Mouse (Mus musculus) hindbrain, embryonic 10.5 days (tissue): Measurements from ENCODE around the gene Mgll. TPM values are rescaled to one million over a fixed set of nuclear protein-coding genes. Genes with fewer than 3 reads are reported as not detected.

Experiments used
- DNase-seq: peaks from one replicate; pipeline ENCODE4 v3.0.0-alpha.2; 2017; ENCODE audit warnings: low spot score
- H3K27ac ChIP-seq: fragments of 300-500 bp; sonication (generic); 2 replicates; pipeline ENCODE4 v1.5.1; 2016; ENCODE audit warnings: mild to moderate bottlenecking, moderate library complexity
- H3K27me3 ChIP-seq: fragments of 300-500 bp; sonication (generic); 2 replicates; pipeline ENCODE4 v1.6.1; 2016; ENCODE audit warnings: mild to moderate bottlenecking; ENCODE audit not compliant: poor library complexity, insufficient read depth, severe bottlenecking
- H3K36me3 ChIP-seq: fragments of 300-500 bp; sonication (generic); 2 replicates; pipeline ENCODE4 v1.6.1; 2016; ENCODE audit warnings: mild to moderate bottlenecking, moderate library complexity
- H3K4me1 ChIP-seq: fragments of 300-500 bp; sonication (generic); replicated peaks from 2 replicates; pipeline ENCODE4 v1.6.1; 2016; ENCODE audit warnings: mild to moderate bottlenecking
- H3K4me3 ChIP-seq: fragments of 300-500 bp; sonication (generic); 2 replicates; pipeline ENCODE4 v1.5.1; 2016; ENCODE audit warnings: mild to moderate bottlenecking, moderate library complexity
- H3K9me3 ChIP-seq: fragments of 300-500 bp; sonication (generic); 2 replicates; pipeline ENCODE4 v1.6.1; 2016; ENCODE audit warnings: mild to moderate bottlenecking, moderate library complexity
- WGBS: fragments of 180-500 bp; shearing (Covaris S2); methylation state at CpG from one replicate; pipeline ENCODE4 v1.1.7; 2016; 5-methylcytosine and 5-hydroxymethylcytosine counted together
- polyA plus RNA-seq: library from polyadenylated mRNA; unstranded; fragments of >200 nt; fragmentation: Nextera tagmentation; extraction: Ambion mirVana; gene quantifications from 2 replicates; pipeline ENCODE4 v1.2.1, GENCODE M21; 2016

The Mgll gene
- polyA plus RNA-seq, 1 experiment from 2014 or later = 4.3 TPM

DNA sequence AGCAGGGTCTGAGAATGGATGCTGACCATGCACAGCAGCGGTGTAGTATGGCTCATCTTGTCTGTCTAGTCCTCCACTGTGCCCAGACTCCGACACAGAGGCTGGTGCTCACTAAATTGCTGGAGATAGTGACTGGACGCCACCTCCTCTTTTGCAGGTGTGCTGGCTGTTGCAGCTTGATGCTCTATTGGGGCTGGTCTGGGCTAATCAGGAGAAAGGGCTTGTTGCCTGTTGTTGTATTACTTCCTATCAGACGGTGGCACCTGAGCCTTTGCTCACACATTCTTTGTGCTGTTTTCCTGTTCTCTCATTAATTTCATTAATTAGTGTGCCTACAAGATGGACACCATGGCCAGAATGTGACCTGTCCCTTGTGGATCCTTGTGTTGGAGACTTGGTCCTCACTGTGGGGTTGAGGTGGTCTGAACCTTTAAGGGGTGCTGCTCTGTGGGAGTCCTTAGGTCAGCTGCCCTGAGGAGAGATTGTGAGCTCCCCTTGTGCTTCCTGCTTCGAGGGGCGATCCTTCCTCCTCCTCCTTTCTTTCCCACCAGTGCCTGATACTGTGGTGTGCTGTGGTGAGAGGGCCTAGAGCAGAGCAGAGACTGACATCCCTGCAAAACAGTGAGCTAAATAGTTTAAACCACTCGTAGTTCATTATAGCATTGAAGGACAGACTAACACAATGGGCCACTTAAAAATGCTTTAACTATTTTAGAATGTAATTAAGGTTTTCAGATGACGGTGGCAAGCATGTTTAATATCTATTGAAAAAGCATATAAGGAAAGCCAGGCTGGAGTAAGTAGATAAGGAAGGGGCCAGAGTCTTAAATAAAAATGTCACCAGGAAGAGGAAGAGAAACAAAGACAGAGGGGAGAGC, 15.6 kb upstream of the Mgll start:
- Histone ChIP-seq H3K4me1 (no peaks in the 10 kb centered on the region), H3K4me3 (no peak overlapping the region), H3K27me3 (no peaks in the 10 kb centered on the region; the same call in 1 of the 2 replicates), H3K36me3 (no peaks in the 10 kb centered on the region), H3K27ac (no peak overlapping the region), H3K9me3 (no peaks in the 10 kb centered on the region)
- no peak for DNase-seq
- 81% methylated on average over 8 of the region's 8 CpGs for WGBS

DNA sequence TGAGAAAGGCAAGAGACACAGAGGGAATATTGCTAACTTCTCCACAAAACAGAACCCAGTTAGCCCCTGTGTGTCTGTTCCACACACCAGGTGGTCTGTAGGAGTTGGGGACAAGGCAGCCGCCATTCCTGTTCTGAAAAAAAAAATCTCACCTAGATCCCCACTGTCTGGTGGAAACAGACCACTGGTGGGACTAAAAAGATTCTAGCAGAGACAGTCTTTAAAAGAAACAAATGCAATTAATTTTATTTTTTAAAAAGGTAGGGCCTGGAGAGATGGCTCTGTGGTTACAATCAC, 15.0 kb upstream of the Mgll start:
- Histone ChIP-seq H3K27ac (no peak overlapping the region), H3K4me1 (no peaks in the 10 kb centered on the region), H3K27me3 (no peaks in the 10 kb centered on the region; the same call in 1 of the 2 replicates), H3K9me3 (no peaks in the 10 kb centered on the region), H3K4me3 (no peak overlapping the region), H3K36me3 (no peaks in the 10 kb centered on the region)
- DNase-seq = no peak
- WGBS = 86% methylated on average over 1 of the region's 1 CpGs

DNA sequence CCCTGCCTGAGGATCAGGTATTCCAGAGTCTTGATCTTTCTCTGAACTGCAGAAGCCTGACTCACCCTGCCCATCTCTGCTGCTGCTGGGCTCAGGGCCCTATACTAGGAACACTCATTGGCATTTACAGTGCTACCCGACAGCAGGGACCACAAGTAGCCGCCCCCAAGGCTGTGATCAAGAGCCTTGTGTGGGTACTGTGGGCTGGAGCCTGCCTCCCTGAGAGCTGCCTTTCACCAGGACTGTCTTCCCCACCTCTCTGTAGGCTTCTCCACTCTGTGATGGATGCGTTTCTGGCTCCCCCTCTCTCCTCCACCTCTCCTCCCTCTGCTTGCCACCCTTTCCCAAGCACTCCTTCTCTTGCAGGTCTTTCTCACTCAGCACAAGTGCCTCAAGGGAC, 12.9 kb upstream of the Mgll start:
- DNase-seq = no peak
- no peak overlapping the region for H3K4me3 ChIP-seq
- no peaks in the 10 kb centered on the region for H3K36me3 ChIP-seq
- 85% methylated on average over 3 of the region's 3 CpGs for WGBS
- H3K4me1 ChIP-seq = peaks cover 16% of the 10 kb centered on the region
- H3K27me3 ChIP-seq = no peaks in the 10 kb centered on the region; the same call in 1 of the 2 replicates
- no peak overlapping the region for H3K27ac ChIP-seq
- no peaks in the 10 kb centered on the region for H3K9me3 ChIP-seq

DNA sequence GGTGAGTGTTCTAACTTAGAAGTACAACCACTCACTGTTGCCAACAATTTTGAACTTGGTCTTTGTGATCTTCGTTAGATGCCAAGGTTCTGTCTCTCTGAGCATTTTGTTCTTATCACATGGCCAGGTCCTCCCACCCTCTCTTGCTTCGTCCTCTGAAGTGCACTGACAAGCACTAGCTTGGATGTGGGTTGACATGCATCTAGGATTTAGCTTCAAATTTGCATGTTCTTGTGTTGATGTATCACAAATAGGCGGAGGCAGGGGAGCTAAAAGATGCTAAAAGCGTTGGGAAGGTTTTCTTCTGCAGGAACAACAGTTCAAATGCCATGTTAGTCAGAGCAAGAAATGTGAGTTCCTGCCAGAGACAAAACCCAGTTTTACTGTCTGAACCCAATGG, 12.1 kb upstream of the Mgll start:
- Histone ChIP-seq H3K27me3 (no peaks in the 10 kb centered on the region; the same call in 1 of the 2 replicates), H3K4me1 (peaks cover 23% of the 10 kb centered on the region), H3K9me3 (no peaks in the 10 kb centered on the region), H3K4me3 (no peak overlapping the region), H3K27ac (no peak overlapping the region), H3K36me3 (no peaks in the 10 kb centered on the region)
- WGBS = 85% methylated on average over 4 of the region's 4 CpGs
- DNase-seq = no peak

GRCm38 (mm10) chr6:88713320-88713719, 10.9 kb upstream of the Mgll start:
- no peak for DNase-seq
- Histone ChIP-seq H3K4me3 (no peak overlapping the region), H3K36me3 (no peaks in the 10 kb centered on the region), H3K27me3 (no peaks in the 10 kb centered on the region; the same call in 1 of the 2 replicates), H3K4me1 (peaks cover 36% of the 10 kb centered on the region), H3K9me3 (no peaks in the 10 kb centered on the region), H3K27ac (no peak overlapping the region)

DNA sequence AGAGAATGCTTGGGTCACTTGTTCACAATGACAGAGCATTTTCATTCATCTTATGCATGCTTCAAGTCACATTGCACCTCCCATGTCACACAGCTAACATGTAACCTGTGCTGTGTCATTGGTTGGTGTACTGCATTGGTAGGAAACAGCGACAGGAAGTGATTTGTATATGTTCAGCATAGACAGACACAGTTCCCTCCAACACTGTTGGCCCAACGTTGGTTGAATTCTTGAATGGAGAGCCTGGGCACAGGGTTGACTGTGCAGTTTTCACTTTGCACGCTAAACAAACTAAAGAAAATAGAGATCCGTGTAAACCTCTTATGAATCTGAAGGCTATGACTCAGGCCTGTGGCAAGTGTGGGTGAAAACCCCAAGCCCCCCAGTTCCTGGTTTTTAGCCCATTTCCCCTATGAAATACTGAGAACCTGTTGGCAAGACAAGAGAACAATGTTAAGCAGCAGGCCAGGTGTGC, 10.0 kb upstream of the Mgll start:
- 93% methylated on average over 4 of the region's 4 CpGs for WGBS
- Histone ChIP-seq H3K27ac (no peak overlapping the region), H3K27me3 (peaks cover 4% of the 10 kb centered on the region; the same call in 1 of the 2 replicates), H3K4me1 (peaks cover 38% of the 10 kb centered on the region), H3K9me3 (no peaks in the 10 kb centered on the region), H3K4me3 (no peak overlapping the region), H3K36me3 (no peaks in the 10 kb centered on the region)
- DNase-seq = no peak

- Histone ChIP-seq H3K27me3 (peaks cover 4% of the 10 kb centered on the region; the same call in 1 of the 2 replicates), H3K27ac (no peak overlapping the region), H3K4me1 (peaks cover 38% of the 10 kb centered on the region), H3K9me3 (no peaks in the 10 kb centered on the region), H3K36me3 (no peaks in the 10 kb centered on the region), H3K4me3 (no peak overlapping the region)
- no peak for DNase-seq
- WGBS = 58% methylated on average over 9 of the region's 9 CpGs
These were observed 8.8 kb upstream of the Mgll start for GRCm38 (mm10) chr6:88715378-88715781.

DNA sequence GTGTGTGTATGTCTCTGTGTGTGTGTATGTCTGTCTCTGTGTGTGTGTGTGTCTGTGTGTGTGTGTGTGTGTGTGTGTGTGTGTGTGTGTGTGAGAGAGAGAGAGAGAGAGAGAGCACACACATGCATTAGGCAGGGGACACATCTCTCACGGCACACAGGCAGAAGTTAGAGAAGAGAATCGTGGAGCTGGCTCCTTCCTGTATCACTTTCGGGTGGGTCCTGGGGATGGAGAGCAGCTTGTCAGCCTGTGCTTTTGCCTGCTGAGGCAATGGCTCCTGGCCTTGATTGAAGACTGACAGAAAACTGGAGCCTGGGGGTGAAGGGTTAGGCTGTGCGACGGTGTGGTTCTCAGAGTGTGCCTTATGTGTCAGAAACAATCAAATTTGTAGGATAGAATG, 8.2 kb upstream of the Mgll start:
- Histone ChIP-seq H3K4me3 (no peak overlapping the region), H3K36me3 (no peaks in the 10 kb centered on the region), H3K27me3 (peaks cover 4% of the 10 kb centered on the region; the same call in 1 of the 2 replicates), H3K9me3 (no peaks in the 10 kb centered on the region), H3K27ac (0 out of 2 replicates have a peak overlapping the region, but pooled peaks have one; percentile 53), H3K4me1 (peaks cover 38% of the 10 kb centered on the region)
- WGBS = 56% methylated on average over 5 of the region's 5 CpGs
- no peak for DNase-seq

DNA sequence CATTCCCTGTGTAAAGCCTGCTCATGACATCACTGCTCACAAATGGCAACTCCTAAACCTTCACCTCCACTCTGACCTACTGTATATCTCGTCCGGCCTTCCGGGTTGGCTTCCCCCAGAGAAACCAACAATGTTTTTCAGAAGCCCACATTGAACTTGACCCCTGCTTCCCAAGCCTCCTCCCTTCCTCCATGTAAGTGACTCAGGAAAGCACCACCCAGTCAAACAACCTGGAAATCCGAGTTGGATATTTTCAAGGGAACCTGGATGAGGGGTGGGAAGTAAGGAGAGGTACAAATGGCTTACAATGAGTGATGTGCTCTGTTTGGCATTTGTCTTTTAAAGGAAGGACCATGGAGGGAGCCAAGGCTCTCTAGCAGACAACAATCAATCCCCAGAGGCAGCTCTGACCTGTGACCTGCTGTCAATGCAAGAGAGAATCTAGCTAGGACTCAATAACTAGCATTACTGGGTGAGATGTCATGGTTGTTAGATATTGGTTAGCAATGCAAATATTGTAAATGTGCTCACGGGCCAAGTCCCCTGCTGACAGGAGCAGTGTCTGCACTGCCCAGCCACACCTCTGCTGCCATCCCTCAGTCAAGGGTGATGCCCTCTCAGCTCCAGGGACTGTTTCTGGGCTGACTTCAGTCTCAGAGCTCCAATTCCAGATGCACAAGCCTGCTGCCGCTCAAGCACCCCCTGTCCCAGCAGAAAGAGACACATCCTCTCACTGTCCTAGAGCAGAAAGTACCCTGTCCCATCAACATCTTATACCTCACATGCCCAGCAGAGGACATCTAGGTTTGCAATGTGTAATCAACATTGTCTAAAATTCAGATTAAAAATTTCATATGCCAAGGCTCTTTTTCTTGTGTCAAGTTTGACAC, 6.8 kb upstream of the Mgll start:
- WGBS = 46% methylated on average over 6 of the region's 6 CpGs
- no peak overlapping the region for H3K4me3 ChIP-seq
- H3K36me3 ChIP-seq = no peaks in the 10 kb centered on the region
- no peak for DNase-seq
- no peaks in the 10 kb centered on the region for H3K9me3 ChIP-seq
- peaks cover 11% of the 10 kb centered on the region for H3K27me3 ChIP-seq
- no peak overlapping the region for H3K27ac ChIP-seq
- peaks cover 38% of the 10 kb centered on the region for H3K4me1 ChIP-seq

DNA sequence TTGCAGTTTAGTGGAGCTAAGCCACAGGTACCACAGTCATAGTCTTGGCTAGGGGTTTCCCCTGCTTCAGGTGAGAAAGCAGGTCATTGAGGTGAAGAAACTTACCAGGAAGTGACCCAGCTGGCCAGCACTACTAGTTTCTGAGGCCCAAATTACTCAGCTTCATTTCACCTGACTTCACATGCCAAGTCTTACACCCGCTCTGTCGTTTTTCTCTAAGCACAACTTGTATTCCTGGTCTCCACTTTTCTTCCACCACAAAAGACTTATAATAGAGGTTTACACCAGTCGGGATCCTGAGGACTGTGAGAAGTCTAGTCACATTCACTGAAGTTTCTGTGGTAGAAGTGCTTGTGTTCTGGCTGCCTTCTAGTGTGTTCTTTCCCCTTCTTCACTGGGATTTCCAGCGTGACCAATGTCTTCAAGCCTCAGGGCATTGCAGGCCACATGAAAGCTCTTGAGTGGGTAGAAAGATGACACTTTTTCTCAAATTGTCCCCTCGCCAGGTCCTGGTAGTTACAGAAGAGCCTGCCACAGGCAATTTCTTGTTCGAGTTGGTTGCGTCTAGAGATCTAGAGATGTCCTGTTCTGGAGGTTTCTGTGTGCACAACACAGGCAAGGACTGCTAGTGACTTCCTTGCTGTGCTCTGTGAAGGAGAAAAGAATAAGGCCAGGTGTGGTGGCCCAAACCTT, 6.0 kb upstream of the Mgll start:
- Histone ChIP-seq H3K4me1 (peaks cover 38% of the 10 kb centered on the region), H3K36me3 (no peaks in the 10 kb centered on the region), H3K9me3 (no peaks in the 10 kb centered on the region), H3K4me3 (no peak overlapping the region), H3K27ac (no peak overlapping the region), H3K27me3 (peaks cover 19% of the 10 kb centered on the region)
- DNase-seq = no peak
- 90% methylated on average over 7 of the region's 7 CpGs for WGBS

- Histone ChIP-seq H3K27ac (no peak overlapping the region), H3K9me3 (no peaks in the 10 kb centered on the region), H3K4me3 (no peak overlapping the region), H3K27me3 (peaks cover 47% of the 10 kb centered on the region), H3K36me3 (no peaks in the 10 kb centered on the region), H3K4me1 (peaks cover 38% of the 10 kb centered on the region)
- no peak for DNase-seq
- WGBS = 88% methylated on average over 3 of the region's 3 CpGs
These were observed 3.2 kb upstream of the Mgll start for GRCm38 (mm10) chr6:88721059-88721458.

GRCm38 (mm10) chr6:88722906-88723305, 1.3 kb upstream of the Mgll start:
- 95% methylated on average over 2 of the region's 2 CpGs for WGBS
- H3K36me3 ChIP-seq = no peaks in the 10 kb centered on the region
- H3K4me1 ChIP-seq = peaks cover 29% of the 10 kb centered on the region
- no peak for DNase-seq
- H3K27ac ChIP-seq = no peak overlapping the region
- no peaks in the 10 kb centered on the region for H3K9me3 ChIP-seq
- H3K27me3 ChIP-seq = peaks cover 64% of the 10 kb centered on the region
- no peak overlapping the region for H3K4me3 ChIP-seq
